ENCODE assay signal across 8 mouse cellular contexts in the genomic region with DNA sequence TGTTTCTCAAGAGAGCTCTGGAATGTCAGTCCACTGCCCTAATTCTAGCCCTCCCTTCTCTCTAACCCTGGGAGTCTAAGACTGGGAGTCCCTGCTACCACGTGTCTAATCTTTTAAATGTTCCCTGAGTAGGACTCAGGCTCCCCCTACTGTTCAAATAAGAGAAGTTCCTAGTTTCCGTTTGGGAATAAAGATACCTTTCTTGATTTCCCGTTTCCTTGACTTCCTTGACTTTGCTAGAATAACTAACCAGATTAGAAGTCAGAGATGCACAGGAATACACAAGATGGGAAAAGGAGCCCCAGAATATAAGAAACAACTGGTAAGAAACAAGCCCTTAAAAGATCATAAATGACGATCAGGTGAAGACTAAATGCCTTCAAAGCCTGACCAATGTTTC. TPM values are rescaled to one million over a fixed set of nuclear protein-coding genes. Genes with fewer than 3 reads are reported as not detected.
A peak's percentile ranks its signal among the peaks of the same experiment; 100 is the strongest.
DNase-seq lines count a peak whose midpoint lies in the region; ATAC-seq lines count a peak whose summit lies in the region.

No protein-coding gene starts in this region.

- peaks cover 26% of the 10 kb centered on the region for H3K4me1 ChIP-seq in forebrain, embryonic 13.5 days
- peaks cover 16% of the 10 kb centered on the region for H3K4me1 ChIP-seq in limb, embryonic 13.5 days
- H3K4me1 ChIP-seq in neural tube, embryonic 14.5 days (ENCODE audit: control insufficient read depth, insufficient read depth, low read length), result peaks cover 10% of the 10 kb centered on the region

- no peaks in the 10 kb centered on the region for H3K27me3 ChIP-seq in forebrain, embryonic 13.5 days
- H3K27me3 ChIP-seq in limb, embryonic 13.5 days, result no peaks in the 10 kb centered on the region
- no peaks in the 10 kb centered on the region for H3K27me3 ChIP-seq in neural tube, embryonic 14.5 days (ENCODE audit: control insufficient read depth, insufficient read depth, low read length)

- ATAC-seq in forebrain, embryonic 13.5 days, result no peak
- no peak for ATAC-seq in limb, embryonic 13.5 days (ENCODE audit: low FRiP score, low read depth)
- ATAC-seq in neural tube, embryonic 14.5 days (ENCODE audit: low read depth), result no peak

- peaks cover 41% of the 10 kb centered on the region for H3K36me3 ChIP-seq in forebrain, embryonic 13.5 days (ENCODE audit: poor library complexity, severe bottlenecking)
- H3K36me3 ChIP-seq in limb, embryonic 13.5 days, result peaks cover 40% of the 10 kb centered on the region
- peaks cover 29% of the 10 kb centered on the region for H3K36me3 ChIP-seq in neural tube, embryonic 14.5 days (ENCODE audit: control insufficient read depth, insufficient read depth, low read length)

- H3K9me3 ChIP-seq in forebrain, embryonic 13.5 days (replicated peaks), result no peaks in the 10 kb centered on the region
- no peaks in the 10 kb centered on the region for H3K9me3 ChIP-seq in limb, embryonic 13.5 days
- H3K9me3 ChIP-seq in neural tube, embryonic 14.5 days (ENCODE audit: control insufficient read depth, low read length), result no peaks in the 10 kb centered on the region

- peak overlapping the region; percentile 95; the same call in 1 of the 2 replicates for H3K27ac ChIP-seq in forebrain, embryonic 13.5 days
- H3K27ac ChIP-seq in limb, embryonic 13.5 days, result no peak overlapping the region
- H3K27ac ChIP-seq in neural tube, embryonic 14.5 days (ENCODE audit: low read depth, low read length), result no peak overlapping the region

- DNase-seq in kidney, adult 9 months, result peak; percentile 69
- no peak for DNase-seq in kidney, postnatal 4 days
- DNase-seq in NIH3T3 (ENCODE audit: low read depth), result peak; percentile 85
- no peak for DNase-seq in spleen, adult 12 weeks (ENCODE audit: low spot score)
- no peak for DNase-seq in layer of hippocampus, adult 9-11 months

- peak overlapping the region; percentile 94 for H3K9ac ChIP-seq in forebrain, embryonic 13.5 days
- peak overlapping the region; percentile 76 for H3K9ac ChIP-seq in limb, embryonic 13.5 days
- H3K9ac ChIP-seq in neural tube, embryonic 14.5 days (replicated peaks; ENCODE audit: low read depth, low read length), result peak overlapping the region; percentile 73

- 18% methylated on average over 4 of the region's 4 CpGs for whole genome bisulfite sequencing in forebrain, embryonic 13.5 days
- WGBS in limb, embryonic 13.5 days, result 12% methylated on average over 4 of the region's 4 CpGs
- WGBS in neural tube, embryonic 14.5 days, result 18% methylated on average over 4 of the region's 4 CpGs

- peak overlapping the region; percentile 77 for H3K4me3 ChIP-seq in forebrain, embryonic 13.5 days
- peak overlapping the region; percentile 81 for H3K4me3 ChIP-seq in limb, embryonic 13.5 days
- H3K4me3 ChIP-seq in neural tube, embryonic 14.5 days (ENCODE audit: low read depth, low read length), result peak overlapping the region; percentile 71

- peak overlapping the region; percentile 89 for H3K4me2 ChIP-seq in forebrain, embryonic 13.5 days
- peak overlapping the region; percentile 87 for H3K4me2 ChIP-seq in limb, embryonic 13.5 days (replicated peaks)
- peak overlapping the region; percentile 84 for H3K4me2 ChIP-seq in neural tube, embryonic 14.5 days (ENCODE audit: low read depth, low read length)

RNA-seq across cellular contexts. Expression of gene Zc3h10, which starts 1.2 kb away (rescaled TPM):
- 18.3 and 19.4 TPM in 2 replicates for polyA plus RNA-seq in forebrain, embryonic 13.5 days (2015; fragmentation: Nextera tagmentation; extraction: Ambion mirVana)
- 16.4 and 17.3 TPM in 2 replicates for polyA plus RNA-seq in limb, embryonic 13.5 days (2015; fragmentation: Nextera tagmentation; extraction: Ambion mirVana)
- polyA plus RNA-seq in neural tube, embryonic 14.5 days (2014; fragmentation: Nextera tagmentation; extraction: Ambion mirVana), result 11.7 and 18.1 TPM in 2 replicates

RNA-seq across cellular contexts. Expression of gene Rpl41, which starts 2.7 kb away (rescaled TPM):
- 2,951 and 3,131 TPM in 2 replicates for polyA plus RNA-seq in forebrain, embryonic 13.5 days (2015; fragmentation: Nextera tagmentation; extraction: Ambion mirVana)
- 3,677 and 3,933 TPM in 2 replicates for polyA plus RNA-seq in limb, embryonic 13.5 days (2015; fragmentation: Nextera tagmentation; extraction: Ambion mirVana)
- 2,344 and 2,479 TPM in 2 replicates for polyA plus RNA-seq in neural tube, embryonic 14.5 days (2014; fragmentation: Nextera tagmentation; extraction: Ambion mirVana)

RNA-seq across cellular contexts. Expression of gene Pa2g4, which starts 19.4 kb away (rescaled TPM):
- polyA plus RNA-seq in forebrain, embryonic 13.5 days (2015; fragmentation: Nextera tagmentation; extraction: Ambion mirVana), result 173 and 186 TPM in 2 replicates
- polyA plus RNA-seq in limb, embryonic 13.5 days (2015; fragmentation: Nextera tagmentation; extraction: Ambion mirVana), result 198 and 200 TPM in 2 replicates
- polyA plus RNA-seq in neural tube, embryonic 14.5 days (2014; fragmentation: Nextera tagmentation; extraction: Ambion mirVana), result 127 and 132 TPM in 2 replicates

RNA-seq across cellular contexts. Expression of gene Esyt1, which starts 20.7 kb away (rescaled TPM):
- polyA plus RNA-seq in forebrain, embryonic 13.5 days (2015; fragmentation: Nextera tagmentation; extraction: Ambion mirVana), result 7.0 and 7.7 TPM in 2 replicates
- 24.0 and 28.0 TPM in 2 replicates for polyA plus RNA-seq in limb, embryonic 13.5 days (2015; fragmentation: Nextera tagmentation; extraction: Ambion mirVana)
- 10.0 and 25.9 TPM in 2 replicates for polyA plus RNA-seq in neural tube, embryonic 14.5 days (2014; fragmentation: Nextera tagmentation; extraction: Ambion mirVana)

RNA-seq across cellular contexts. Expression of gene Erbb3, which starts 43.1 kb away (rescaled TPM):
- polyA plus RNA-seq in forebrain, embryonic 13.5 days (2015; fragmentation: Nextera tagmentation; extraction: Ambion mirVana), result 0.12 and 0.28 TPM in 2 replicates
- 14.5 and 17.5 TPM in 2 replicates for polyA plus RNA-seq in limb, embryonic 13.5 days (2015; fragmentation: Nextera tagmentation; extraction: Ambion mirVana)
- polyA plus RNA-seq in neural tube, embryonic 14.5 days (2014; fragmentation: Nextera tagmentation; extraction: Ambion mirVana), result 1.4 and 6.0 TPM in 2 replicates

Comparison
In these comparisons a context has a peak if more than half of its experiments do, and no peak if none do; other contexts are left out.
1. DNase-seq: peak in kidney, adult 9 months (single experiment) and NIH3T3 (single experiment); none in kidney, postnatal 4 days (0 of 2), spleen, adult 12 weeks (single experiment) and layer of hippocampus, adult 9-11 months (single experiment).
2. Peak in every context shown above with its lines, with median percentiles within 50 percentile points of each other: H3K4me2 ChIP-seq, H3K4me3 ChIP-seq and H3K9ac ChIP-seq.